Mouse (Mus musculus): ENCODE measurements at regions not wholly inside any gene's neighbourhood (a gene's known extent, or its start where the extent isn't known, plus 50 kb on each side); places are given as distances from the start of the nearest gene placed in this dataset.

DNA sequence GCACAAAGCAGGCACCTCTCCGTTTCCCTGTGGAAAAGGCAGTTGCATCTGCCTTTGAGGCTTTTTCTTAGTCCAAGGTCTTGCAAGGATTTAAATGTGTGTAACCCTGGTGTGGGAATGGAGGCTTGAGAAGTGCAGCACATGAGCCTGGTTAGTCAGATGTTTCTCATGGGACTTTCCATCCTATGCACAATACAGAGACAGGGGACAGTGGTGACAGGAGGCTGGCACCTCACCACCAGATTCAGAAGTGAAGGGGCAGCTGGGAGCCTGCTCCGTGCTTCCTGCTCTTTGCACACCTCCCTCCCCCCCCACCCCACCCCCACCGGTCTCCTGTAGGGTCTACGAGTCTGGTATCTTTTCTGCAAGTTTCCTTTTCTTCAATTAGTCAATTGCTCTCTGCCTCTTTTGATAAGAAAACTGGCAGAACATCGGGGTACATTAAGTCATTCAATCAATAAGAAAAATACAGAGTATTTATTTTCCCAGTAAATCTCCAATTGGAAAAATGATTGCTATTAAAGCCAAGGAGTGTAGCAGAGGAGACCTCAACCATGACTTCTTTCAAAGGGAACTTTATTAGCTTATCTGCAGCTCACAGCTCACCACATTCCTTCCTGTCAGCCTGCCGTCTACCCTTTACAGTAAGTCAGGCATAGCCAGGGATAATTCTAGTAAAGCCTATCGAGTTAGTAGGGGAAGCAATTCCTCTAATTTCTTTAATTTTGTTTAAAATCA, 68.1 kb upstream of the Dph5 start:
- Histone ChIP-seq H3K9ac (no peak overlapping the region), H3K36me3 (no peaks in the 10 kb centered on the region), H3K27me3 (replicated peaks) (no peaks in the 10 kb centered on the region), H3K4me3 (replicated peaks) (no peak overlapping the region), H3K4me1 (replicated peaks) (no peaks in the 10 kb centered on the region), H3K9me3 (no peaks in the 10 kb centered on the region), H3K4me2 (replicated peaks) (no peak overlapping the region), H3K27ac (no peak overlapping the region)
- ATAC-seq, result no peak
- 46% methylated on average over 7 of the region's 7 CpGs for WGBS

DNA sequence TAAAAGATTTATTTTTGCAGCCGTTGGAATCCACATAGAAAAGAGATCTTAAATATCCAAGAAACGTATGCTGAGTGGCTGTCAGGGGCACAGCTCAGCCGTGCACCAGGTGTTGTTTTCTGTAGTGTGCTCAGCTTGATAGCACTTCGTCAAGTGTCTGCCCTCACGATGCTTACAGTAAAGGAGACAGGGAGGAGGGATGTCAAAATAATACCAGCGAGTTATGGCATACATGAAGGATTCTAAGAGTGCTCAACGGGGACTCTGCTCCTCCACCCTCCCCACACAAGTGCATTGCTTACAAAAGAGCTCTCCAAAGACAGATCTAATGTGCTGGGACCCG, 67.5 kb upstream of the Dph5 start:
- Histone ChIP-seq H3K4me1 (replicated peaks) (no peaks in the 10 kb centered on the region), H3K9ac (no peak overlapping the region), H3K27me3 (replicated peaks) (no peaks in the 10 kb centered on the region), H3K4me2 (replicated peaks) (no peak overlapping the region), H3K36me3 (no peaks in the 10 kb centered on the region), H3K9me3 (no peaks in the 10 kb centered on the region), H3K4me3 (replicated peaks) (no peak overlapping the region), H3K27ac (no peak overlapping the region)
- 46% methylated on average over 8 of the region's 8 CpGs for WGBS
- no peak for ATAC-seq

DNA sequence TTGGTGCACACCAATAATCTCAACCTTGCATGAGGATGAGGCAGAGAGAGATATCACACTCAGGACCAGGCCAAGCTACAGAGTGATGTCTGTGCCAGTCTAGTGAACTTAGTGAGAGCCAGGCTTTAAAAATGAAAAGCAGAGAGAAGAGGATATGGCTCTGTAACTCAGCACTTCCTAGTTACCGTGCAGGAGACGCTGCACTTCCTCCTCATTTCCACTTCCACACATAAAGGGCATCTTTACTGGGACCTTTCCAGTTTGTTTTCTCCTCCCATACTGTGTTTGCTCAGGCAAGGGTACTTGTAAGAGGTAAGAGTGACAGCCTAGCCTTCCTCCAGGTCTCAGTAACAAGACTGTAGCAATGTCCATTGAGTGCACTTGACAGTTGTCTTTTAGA, 66.0 kb upstream of the Dph5 start:
- WGBS, result 85% methylated on average over 2 of the region's 2 CpGs

DNA sequence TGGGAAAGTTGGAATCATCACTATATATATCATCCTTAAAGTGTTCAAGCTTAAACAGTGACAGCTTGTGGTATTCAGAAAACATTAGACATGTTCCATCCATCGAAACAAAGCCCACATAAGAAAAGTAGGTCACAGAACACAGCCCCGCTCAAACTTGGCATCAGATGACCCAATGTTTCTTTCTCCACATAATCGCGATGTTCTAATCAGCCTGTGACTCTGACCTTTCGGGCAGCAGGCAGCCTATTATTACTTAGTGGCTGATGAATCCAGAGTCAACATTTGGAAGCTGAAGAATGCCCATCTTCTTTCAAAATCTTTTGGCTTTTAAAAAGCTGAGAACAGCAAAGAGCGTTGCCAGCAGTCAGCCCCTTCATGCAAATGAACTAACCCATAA, 65.1 kb upstream of the Dph5 start:
- no peaks in the 10 kb centered on the region for H3K4me1 ChIP-seq (replicated peaks)
- H3K27me3 ChIP-seq (replicated peaks), result no peaks in the 10 kb centered on the region
- no peak overlapping the region for H3K4me3 ChIP-seq (replicated peaks)
- H3K36me3 ChIP-seq, result no peaks in the 10 kb centered on the region
- H3K4me2 ChIP-seq (replicated peaks), result no peak overlapping the region
- H3K27ac ChIP-seq, result no peak overlapping the region
- no peaks in the 10 kb centered on the region for H3K9me3 ChIP-seq
- no peak overlapping the region for H3K9ac ChIP-seq
- 51% methylated on average over 6 of the region's 6 CpGs for WGBS
- ATAC-seq, result no peak

More for the DNA sequence above, 66.0 kb upstream of the Dph5 start:
- ATAC-seq, result no peak
- no peak overlapping the region for H3K27ac ChIP-seq
- H3K27me3 ChIP-seq (replicated peaks), result no peaks in the 10 kb centered on the region
- no peaks in the 10 kb centered on the region for H3K4me1 ChIP-seq (replicated peaks)
- H3K4me3 ChIP-seq (replicated peaks), result no peak overlapping the region
- H3K9ac ChIP-seq, result no peak overlapping the region
- no peaks in the 10 kb centered on the region for H3K9me3 ChIP-seq
- H3K36me3 ChIP-seq, result no peaks in the 10 kb centered on the region
- H3K4me2 ChIP-seq (replicated peaks), result no peak overlapping the region

DNA sequence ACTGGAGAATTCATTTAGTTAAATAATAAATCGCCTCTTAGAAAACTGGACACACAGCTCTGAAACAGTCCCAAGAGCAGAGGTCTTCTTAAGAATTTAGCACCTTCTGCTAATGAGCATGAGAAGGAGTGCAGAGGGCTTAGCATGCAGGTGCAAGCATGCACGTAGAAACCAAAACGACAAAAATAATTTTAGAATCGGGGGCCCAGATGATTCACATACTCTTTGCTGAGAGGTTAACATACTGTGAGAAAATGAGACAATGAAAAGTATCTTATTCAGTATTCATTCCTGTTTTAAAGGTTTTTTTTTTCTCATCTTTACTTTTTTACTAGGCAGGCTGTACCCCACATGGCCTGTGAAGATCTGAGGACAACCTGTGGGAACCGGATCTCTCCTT, 63.9 kb upstream of the Dph5 start:
- H3K4me2 ChIP-seq (replicated peaks), result no peak overlapping the region
- no peak overlapping the region for H3K27ac ChIP-seq
- WGBS, result 87% methylated on average over 5 of the region's 5 CpGs
- H3K27me3 ChIP-seq (replicated peaks), result no peaks in the 10 kb centered on the region
- ATAC-seq, result no peak
- no peaks in the 10 kb centered on the region for H3K4me1 ChIP-seq (replicated peaks)
- H3K36me3 ChIP-seq, result no peaks in the 10 kb centered on the region
- H3K9ac ChIP-seq, result no peak overlapping the region
- H3K4me3 ChIP-seq (replicated peaks), result no peak overlapping the region
- no peaks in the 10 kb centered on the region for H3K9me3 ChIP-seq

DNA sequence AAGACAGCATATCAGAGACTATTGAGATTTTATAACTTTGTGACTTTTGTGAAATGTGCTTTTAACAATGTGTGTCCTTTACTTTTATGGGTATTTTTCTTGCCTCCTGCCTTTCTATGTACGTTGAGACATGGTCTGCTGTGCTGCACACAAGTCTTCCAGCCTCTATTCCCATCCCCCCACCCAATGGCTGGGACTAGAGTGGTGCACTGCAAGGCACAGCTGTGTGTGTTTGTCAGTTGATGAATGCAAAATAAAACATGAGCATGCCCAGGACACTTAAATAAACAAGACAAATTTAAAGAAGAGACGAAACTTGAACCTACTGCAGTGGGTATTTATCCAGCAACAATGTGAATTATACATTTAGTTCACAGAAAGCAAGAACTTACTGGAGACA, 62.8 kb upstream of the Dph5 start:
- 42% methylated on average over 2 of the region's 2 CpGs for WGBS
- ATAC-seq, result no peak
- H3K4me3 ChIP-seq (replicated peaks), result no peak overlapping the region
- H3K27me3 ChIP-seq (replicated peaks), result no peaks in the 10 kb centered on the region
- H3K9me3 ChIP-seq, result no peaks in the 10 kb centered on the region
- H3K4me2 ChIP-seq (replicated peaks), result no peak overlapping the region
- H3K4me1 ChIP-seq (replicated peaks), result no peaks in the 10 kb centered on the region
- H3K27ac ChIP-seq, result no peak overlapping the region
- no peak overlapping the region for H3K9ac ChIP-seq
- no peaks in the 10 kb centered on the region for H3K36me3 ChIP-seq

DNA sequence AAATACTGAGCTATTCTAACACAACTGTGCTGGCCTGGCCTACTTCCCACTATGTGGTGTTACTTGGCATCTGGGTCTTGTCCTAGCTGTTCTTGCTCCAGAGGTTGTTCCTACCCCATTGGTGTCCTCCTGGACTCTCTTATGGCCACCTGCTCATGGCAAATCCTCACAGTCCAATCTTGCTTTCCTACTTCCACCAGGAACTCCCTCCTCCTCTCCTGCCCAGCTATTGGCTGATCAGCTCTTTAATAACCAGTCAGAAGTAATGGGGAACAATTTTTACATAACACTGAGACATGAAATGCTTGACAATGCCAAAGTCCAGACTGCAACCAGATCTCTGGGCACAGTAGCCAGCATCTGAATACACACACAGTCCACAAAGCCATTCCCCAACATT, 52.3 kb upstream of the Dph5 start:
- no peaks in the 10 kb centered on the region for H3K4me1 ChIP-seq (replicated peaks)
- no peaks in the 10 kb centered on the region for H3K36me3 ChIP-seq
- H3K4me3 ChIP-seq (replicated peaks), result no peak overlapping the region
- H3K4me2 ChIP-seq (replicated peaks), result no peak overlapping the region
- H3K9me3 ChIP-seq, result no peaks in the 10 kb centered on the region
- no peak overlapping the region for H3K9ac ChIP-seq
- ATAC-seq, result no peak
- H3K27ac ChIP-seq, result no peak overlapping the region
- no peaks in the 10 kb centered on the region for H3K27me3 ChIP-seq (replicated peaks)

DNA sequence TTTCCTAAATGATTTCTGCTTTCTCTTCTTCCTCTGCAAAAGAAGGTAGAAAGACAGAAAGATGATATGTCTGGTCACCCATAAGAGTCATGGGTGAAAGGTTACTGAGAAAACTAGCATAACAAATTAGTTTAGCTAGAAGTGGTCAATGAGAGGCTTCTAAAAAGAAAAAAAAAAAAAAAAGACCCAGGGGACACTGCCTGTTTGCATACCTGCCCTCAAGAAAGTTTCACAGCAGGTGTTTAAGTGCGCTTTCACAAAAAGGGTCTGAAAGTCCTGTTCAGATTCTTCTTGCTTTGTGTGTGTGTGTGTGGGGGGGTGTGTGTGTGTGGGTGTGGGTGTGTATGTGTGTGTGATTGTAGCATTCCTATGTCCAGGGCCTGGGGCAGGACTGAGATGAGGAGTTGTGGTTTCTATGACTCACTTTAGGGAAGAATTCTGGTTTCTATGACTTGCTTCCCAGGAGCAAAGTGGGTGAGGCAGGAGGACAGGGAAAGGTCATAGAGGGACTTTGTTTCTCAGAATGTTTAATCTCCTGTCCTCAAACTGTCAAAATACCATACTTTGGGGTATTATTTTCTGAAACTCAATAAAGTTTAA, 49.9 kb upstream of the Dph5 start:
- no peak for ATAC-seq
- Histone ChIP-seq H3K4me1 (replicated peaks) (no peaks in the 10 kb centered on the region), H3K9ac (no peak overlapping the region), H3K9me3 (no peaks in the 10 kb centered on the region), H3K27ac (no peak overlapping the region), H3K27me3 (replicated peaks) (no peaks in the 10 kb centered on the region), H3K4me2 (replicated peaks) (no peak overlapping the region), H3K4me3 (replicated peaks) (no peak overlapping the region), H3K36me3 (no peaks in the 10 kb centered on the region)
- WGBS, result 93% methylated on average over 1 of the region's 1 CpGs
